Mouse (Mus musculus) kidney, adult 11 months (tissue): ENCODE measurements at regions not wholly inside any gene's neighbourhood (a gene's known extent, or its start where the extent isn't known, plus 50 kb on each side); places are given as distances from the start of the nearest gene placed in this dataset.

ENCODE experiments used
- DNase-seq: peaks from one replicate; pipeline ENCODE4 v3.0.0; 2022

DNA sequence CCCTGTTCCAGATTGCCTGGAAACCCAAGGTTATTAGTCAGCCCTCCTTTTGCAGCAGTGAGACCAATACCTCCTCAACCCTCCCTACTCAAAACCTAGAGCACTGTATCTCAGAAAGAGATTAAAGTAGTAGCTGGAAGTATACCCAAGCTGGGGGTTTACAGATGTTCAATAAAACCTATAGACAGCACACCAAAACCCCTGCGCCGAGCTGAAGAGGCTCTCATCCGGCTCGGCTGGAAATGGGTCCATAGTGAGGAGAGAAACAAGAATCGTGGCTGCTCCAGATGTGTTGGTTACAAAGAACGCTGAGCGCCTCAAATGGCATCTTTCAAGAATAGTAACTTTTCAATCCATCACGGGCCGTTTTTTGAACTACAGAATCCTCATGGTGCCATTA is 273.7 kb downstream of the Rwdd3 start:
- DNase-seq = no peak

GRCm38 (mm10) chr3:120897221-120897620 is 274.3 kb downstream of the Rwdd3 start:
- no peak for DNase-seq

DNA sequence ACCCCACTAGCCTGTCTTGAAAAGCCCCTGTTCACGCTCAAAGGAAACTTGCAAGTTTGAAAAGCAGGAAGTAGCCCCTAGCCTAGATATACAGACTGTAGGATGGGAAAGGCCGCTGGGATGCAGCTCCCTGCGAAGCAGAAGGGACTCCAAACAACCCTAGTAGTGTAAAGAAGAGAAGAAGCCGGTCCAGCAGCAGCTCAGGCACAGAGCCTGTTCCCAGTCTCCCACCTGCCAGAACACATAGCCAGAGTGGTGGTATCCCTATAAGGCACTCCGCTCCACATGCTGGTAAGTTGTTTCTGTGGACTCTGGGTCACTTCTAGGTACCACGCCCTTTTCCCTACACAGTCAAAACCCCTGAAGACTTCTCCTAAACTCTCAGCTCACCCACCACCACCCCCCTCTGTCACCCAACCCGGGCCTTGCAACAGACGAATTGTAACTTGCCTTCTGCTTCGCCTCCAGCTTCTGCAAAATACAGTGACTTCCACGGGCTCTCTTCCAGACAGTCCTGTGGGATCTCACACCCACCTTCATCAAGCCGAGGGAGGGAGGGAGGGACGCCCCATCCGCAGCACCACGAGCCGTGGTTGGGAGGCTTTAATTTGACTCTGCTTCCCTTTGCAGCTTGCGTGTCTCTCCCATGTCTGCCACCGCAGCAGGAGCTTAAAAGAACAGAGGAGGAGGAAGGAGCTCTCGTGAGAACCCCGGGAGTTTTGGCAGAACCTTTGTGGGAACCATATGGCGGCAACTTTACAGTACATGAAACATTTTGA is 285.2 kb downstream of the Rwdd3 start:
- no peak for DNase-seq

GRCm38 (mm10) chr3:120885401-120885800 is 286.1 kb downstream of the Rwdd3 start:
- no peak for DNase-seq

DNA sequence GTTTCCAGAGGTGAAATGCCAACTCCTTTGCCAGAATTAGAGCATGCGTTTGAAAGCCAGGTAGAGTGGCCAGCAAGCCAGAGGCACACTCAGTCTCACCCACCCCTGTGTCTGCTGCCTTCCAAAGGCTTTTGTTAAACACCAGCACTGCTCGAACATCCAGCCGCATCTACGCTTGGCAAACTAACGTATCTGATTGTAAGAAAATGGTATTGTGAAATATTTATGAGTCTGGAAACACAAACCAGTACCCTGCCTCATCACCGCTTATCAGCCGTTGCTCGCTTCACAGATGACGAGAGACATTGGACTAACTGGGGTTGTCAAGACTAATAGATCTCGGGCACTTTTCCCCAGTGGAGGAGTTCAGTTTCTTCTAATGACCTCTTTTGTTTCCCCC is 287.3 kb downstream of the Rwdd3 start:
- DNase-seq = no peak

- no peak for DNase-seq
These were observed 287.8 kb downstream of the Rwdd3 start for GRCm38 (mm10) chr3:120883650-120884049.

GRCm38 (mm10) chr3:120879409-120879808 is 292.1 kb downstream of the Rwdd3 start:
- no peak for DNase-seq

DNA sequence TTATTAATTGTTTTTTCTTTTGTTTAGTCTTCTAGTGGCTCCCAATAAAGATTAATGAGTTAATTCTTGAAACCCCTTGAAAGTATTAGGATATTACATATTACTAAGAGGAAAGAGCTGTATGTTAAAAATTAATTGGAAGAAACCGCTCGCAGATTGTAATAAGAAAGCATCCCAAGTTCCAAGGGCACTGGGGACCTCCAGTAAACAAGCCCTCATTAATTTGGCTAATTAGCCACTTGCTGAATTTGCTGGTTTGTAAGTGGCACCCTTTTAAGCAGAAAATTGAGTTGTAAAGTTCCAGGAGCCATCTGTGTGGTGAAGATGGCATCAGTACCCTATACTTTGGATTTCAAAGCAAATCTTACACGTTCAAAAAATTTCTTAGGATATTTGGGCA is 295.8 kb downstream of the Rwdd3 start:
- DNase-seq = no peak

GRCm38 (mm10) chr3:120865036-120865435 is 306.5 kb downstream of the Rwdd3 start:
- no peak for DNase-seq

DNA sequence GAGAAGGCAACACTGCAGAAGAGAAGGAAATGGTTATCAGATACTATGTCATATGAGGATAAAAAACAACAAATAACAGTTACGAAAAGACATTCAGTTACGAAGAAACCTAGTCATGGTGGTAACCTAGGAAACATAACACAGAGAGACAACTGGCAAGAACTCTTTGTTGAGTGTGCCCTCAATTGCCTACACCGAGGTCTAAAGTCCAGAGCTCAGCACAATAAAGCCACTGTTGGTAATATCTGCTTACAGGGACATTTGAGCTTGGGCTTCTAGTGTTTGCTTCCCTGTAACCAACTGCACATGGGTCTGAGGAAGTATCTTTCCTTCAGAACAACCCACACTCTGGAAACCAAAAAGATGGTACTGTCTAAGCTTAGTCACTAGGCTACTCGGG is 309.9 kb downstream of the Rwdd3 start:
- DNase-seq = no peak

- no peak for DNase-seq
These were observed 313.2 kb downstream of the Rwdd3 start for GRCm38 (mm10) chr3:120858281-120858680.

- no peak for DNase-seq
These were observed 317.2 kb downstream of the Rwdd3 start for GRCm38 (mm10) chr3:120854322-120854721.

DNA sequence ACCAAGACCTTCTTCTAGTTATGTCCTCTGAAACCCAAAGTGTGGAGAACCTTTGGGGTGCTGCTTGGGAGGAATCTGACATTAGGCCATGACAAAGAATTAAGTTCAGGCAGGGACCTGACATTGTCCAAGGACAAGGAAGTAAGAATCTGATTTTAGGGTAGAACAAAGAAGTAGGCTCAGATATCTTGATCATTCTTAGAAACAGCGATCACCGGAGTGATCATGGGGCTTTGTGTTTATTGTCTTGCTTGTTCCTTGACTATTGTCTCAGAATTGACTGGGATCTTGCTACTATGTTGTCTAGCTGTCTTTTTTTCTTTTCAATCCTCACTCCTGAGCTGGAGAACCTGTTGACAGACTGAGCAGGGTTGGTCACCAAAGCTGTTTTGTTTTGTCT is 327.9 kb downstream of the Rwdd3 start:
- DNase-seq = no peak

GRCm38 (mm10) chr3:120823536-120823935 is 348.0 kb downstream of the Rwdd3 start:
- DNase-seq = no peak

DNA sequence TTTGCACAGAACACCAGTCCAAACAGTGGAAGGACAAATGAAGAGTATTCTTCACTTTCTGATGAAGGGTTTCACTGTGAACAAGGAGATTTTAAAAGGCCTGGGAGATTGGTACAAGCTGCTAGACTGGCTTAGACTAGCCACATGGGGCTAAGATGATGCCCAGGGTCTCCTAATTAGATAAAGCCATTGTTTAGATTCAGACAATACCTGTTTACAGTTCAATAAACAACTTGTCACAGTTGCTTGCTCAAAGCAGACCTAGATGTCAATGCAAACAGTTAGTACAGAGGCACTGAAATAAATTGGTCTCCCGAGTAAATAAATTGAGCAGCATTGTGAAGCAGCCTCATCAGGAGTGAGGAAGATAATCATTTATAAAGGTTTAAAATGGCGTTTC is 359.6 kb downstream of the Rwdd3 start:
- DNase-seq = no peak

- DNase-seq = no peak
These were observed 361.0 kb downstream of the Rwdd3 start for GRCm38 (mm10) chr3:120810527-120810926.

DNA sequence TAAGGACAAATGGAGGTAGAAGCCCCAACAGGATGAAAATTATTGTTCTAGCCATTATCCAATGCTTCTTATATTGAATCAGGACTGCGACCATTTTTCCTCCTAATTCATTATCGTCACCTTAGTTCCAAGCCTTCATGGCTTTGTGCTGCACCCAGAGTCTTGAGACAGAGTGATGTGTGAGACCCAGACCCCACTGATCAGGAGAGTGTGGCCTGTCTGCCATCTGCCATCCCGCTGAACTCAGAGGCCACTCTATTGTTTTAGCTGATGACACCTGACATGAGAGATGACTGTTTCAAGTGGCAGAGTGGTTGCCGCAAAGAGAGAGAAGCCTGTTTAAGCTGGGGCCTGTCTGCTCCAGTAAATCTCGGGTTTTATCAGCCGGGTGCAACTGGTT is 361.4 kb downstream of the Rwdd3 start:
- no peak for DNase-seq

GRCm38 (mm10) chr3:120786659-120787058 is 384.8 kb downstream of the Rwdd3 start:
- no peak for DNase-seq

DNA sequence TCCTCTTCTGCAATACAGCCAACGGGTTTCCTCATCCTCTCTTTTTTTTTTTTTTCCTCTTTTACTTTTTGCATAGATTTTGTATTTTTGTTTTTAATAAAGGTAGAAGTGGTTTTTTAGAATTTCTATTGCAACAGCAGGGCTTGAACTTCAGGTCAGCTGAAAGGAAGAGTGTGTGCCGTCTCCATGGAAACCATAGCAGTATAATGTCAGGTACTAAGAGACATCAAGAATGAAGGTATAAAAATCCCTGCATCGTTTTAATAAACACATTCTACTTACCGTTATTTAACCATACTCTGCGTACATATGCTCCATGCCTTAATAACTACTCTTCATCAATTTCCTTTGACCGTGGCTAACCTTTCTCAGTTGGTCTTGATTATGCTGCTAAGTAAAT is 390.0 kb downstream of the Rwdd3 start:
- DNase-seq = no peak

DNA sequence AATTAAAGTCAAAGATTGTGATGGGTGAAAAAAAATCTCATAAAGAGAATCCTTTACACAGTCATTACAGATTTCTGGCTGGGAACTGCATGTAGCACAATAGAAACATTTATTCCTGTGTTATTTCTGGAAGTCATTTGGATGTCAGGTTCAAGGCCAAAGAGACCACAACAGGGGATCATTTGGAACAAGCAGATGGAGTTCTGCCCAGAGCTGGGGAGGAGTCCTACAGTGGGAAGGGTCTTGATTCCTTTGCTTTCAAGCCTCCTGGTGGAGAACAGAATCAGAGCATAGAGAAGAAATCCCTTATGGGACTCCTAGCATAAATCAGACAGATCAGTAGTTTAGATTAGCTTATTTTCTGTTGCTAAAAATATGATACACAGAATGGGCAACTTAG is 392.4 kb downstream of the Rwdd3 start:
- no peak for DNase-seq

DNA sequence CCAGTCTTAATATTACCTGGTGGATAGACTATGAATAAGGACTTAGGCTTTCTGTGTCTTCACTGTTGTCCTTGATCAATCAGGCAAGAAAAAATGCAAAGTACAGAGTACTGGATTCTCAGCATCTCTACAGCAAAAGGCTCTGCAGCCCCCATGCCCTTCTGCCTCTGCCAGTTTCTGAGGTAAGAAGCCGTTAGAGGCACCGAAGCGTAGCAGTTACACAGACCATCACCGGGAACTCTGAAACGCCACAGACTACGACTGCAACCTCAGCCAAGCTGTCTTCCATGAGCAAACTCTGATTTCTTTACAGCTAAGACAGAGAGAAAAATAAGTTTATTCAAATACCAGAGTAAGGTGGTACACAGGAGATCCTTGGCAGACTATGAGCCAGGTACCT is 396.5 kb downstream of the Rwdd3 start:
- no peak for DNase-seq

DNA sequence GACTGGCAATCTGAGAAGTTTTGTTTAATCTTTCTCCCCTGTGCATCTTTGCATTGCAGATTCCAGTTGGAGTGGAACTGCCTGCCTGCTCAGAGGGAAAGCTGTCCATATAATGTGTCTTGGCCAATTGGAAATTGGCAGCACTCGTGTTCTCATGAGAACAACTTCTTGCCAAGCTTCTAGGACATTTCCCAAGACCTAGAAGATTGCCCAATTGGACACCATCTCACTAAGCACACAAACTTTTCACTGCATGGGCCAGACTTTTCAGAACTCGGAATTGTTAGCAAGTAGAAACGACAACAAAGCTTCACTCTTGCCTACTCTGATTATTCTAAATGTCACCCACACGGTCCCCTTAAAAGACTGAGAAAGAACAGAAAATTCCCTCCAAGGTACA is 409.8 kb downstream of the Rwdd3 start:
- DNase-seq = no peak

DNA sequence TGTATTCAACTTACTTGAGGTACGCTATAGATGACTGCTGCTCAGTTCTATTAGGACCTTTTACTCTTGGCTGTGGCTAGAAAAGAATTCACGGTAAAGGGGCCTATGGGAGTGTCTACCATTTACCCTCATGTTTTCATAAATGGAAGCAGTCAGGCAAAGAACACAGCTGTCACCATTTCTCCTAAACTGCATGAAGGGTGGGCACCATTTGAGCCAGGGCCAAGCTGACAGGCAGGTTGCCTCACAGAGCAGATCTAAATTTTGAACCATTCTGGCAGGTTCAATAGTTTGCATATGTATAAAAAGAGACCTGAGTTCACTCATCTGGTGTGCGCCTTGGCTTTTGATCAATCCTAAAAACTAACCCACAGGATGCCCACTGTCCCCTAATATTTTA is 410.3 kb downstream of the Rwdd3 start:
- no peak for DNase-seq

DNA sequence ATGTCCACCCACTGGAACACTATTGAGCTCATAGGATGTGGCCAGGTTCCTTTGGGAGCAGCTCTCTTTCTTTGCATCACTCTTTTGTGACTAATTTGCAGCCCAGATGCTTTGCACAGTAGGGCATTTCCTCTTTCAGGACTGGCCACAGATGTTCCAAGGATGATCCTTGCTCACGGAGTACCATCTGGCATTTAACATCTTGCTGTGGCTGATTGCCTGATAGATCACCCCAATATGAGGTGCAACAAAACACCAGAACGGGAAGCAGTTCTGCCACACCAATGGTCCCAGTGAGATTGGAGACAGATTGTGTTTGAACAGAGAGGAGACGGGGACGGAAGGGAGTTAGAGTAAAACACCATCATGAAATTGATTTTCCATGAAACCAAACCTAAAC is 423.0 kb downstream of the Rwdd3 start:
- DNase-seq = no peak

DNA sequence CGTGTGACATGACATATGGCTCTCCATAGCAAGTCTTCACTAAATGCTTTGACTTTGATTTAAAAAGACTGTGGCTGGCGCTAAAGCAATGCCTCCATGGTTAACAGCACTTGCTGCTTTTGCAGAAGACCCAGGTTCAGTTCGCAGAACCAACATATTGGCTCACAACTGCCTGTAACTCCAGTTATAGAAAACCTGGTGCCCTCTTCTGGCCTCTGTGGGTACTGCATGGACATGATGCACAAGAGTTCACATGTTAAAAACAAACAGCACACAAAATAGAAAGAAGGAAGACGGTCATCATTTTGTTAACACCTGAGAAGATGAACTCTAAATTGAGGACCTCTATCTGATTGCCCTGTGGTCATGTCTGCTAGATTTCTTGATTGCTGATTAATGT is 423.8 kb downstream of the Rwdd3 start:
- no peak for DNase-seq
